Mouse (Mus musculus) midbrain, embryonic 14.5 days (tissue): ENCODE data around the gene Ostc. TPM values are rescaled to one million over a fixed set of nuclear protein-coding genes. Genes with fewer than 3 reads are reported as not detected.

ENCODE experiments used
- polyA plus RNA-seq: library from polyadenylated mRNA; unstranded; fragments of >200 nt; fragmentation: Nextera tagmentation; extraction: Ambion mirVana; gene quantifications from 2 replicates; pipeline ENCODE4 v1.2.1, GENCODE M21; 2014

Gene Ostc
- polyA plus RNA-seq, 1 experiment from 2014 or later, result 240 TPM

Other genes starting within 250 kb of the Ostc start
- not detected in 2 replicates for gene Etnppl, start 92.0 kb downstream of the Ostc start, polyA plus RNA-seq
- gene Rpl34, start 21.0 kb upstream of the Ostc start, polyA plus RNA-seq, result 612 and 730 TPM in 2 replicates